Mouse (Mus musculus) mesoderm, embryonic 11.5 days (tissue): ENCODE measurements at regions not wholly inside any gene's neighbourhood (a gene's known extent, or its start where the extent isn't known, plus 50 kb on each side); places are given as distances from the start of the nearest gene placed in this dataset.

ENCODE experiments used
- DNase-seq: peaks from one replicate; pipeline ENCODE4 v3.0.0-alpha.2; 2012; ENCODE audit warnings: low read depth, low spot score

DNA sequence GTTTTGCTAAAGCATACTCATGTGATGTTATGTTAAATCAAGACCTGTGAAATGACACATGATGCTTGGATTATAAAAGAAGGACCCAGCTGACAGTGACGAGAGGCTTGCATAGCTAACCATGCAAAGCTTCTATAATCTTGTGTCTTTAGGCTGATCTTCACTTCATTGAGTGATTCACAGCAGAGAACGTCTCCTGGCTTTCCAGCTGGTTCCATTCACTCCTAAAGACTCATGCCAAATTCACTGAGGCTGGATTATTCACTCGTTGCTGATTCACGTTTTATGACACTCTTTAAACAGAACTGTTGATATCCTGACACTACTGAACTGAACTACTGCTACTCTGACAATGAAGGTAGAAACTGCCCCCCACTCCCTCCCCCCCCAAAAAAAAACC is 1642.4 kb upstream of the Slc39a10 start:
- DNase-seq: no peak

DNA sequence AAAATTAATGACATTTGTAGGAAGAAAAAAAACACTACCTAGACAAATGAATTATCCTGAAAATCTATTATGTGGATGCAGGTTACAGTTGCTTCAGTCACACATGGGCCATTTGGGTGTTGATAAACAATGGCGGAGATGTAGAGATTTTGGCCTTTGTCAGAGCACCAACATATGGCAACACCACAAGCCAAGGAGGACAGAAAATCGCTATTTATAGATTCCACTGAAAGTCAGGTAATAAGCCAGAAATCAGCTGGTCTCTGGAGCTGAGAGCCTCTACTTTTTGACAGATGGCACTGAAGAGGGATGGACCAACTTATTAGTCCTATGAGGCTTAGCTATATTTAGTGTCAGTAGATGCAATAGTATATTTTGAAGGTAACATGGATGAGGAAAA is 1640.7 kb upstream of the Slc39a10 start:
- no peak for DNase-seq

DNA sequence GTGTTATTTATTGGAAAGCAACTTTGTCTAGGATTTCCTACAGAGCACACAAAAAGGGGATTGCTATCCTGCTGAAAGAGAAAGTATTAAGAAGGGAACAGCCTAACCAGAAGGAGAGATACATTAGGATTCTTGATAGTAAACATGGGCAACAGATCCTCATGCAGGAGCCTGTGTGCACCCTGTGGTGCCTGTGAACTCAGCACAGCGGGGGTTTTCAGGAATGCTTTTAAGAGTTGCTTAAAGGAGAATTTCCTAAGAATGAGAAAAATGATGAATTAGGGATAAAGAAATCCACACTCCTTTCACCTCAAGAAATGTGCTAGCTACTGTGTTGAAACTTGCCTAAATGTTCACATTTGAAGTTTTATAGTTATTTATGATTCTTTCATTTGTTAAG is 1596.1 kb upstream of the Slc39a10 start:
- DNase-seq: peak; percentile 22

DNA sequence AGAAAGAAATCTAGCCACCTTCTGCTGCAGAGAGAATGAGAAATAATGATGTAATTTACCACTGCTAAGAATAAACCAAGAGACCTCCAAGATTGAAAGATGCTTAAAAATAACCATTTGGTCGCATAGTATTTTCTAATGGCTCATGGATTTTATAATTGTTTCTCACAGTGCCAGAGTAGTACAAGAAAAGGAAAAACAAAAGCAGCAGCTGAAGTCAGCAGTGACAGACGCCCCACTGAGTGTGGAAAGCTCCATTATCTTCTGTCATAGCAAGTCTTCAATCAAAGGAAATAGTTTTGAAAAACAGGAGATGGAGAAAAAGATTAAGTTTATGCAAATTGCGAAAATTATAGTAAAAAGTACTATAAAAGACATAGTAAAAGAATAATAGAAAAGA is 1567.3 kb upstream of the Slc39a10 start:
- no peak for DNase-seq
